Mouse (Mus musculus): ENCODE data around the gene Trappc1. TPM values are rescaled to one million over a fixed set of nuclear protein-coding genes. Genes with fewer than 3 reads are reported as not detected.

Trappc1 gene
- 24.6 TPM for polyA plus RNA-seq (2014; fragmentation: Illumina TruSeq; extraction: RNeasy Lipid Tissue Mini Kit (QIAGEN cat#74804); ENCODE audit: low read depth, low replicate concordance)

DNA sequence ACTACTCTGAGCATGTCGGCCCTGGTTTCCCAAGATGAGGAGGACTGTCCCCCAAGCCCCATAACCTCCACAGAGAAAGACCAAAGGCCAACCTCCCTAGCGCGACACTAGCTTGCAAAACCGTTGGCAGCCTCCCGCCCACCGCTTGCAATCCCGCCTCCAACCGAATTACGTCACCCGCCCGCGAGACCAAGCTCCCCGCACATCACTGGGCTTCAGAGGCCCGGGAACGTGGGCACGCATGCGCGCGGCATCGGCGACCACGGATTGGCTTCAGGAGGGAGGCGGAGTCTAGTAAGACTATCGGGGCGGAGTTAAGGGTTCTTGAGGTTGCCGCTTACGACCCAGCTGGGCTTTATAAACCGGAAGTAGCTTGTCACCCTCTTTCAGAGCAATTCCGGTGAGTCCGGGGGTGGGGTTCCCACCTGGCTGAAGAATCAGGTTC lies at the start of gene Trappc1, which contains the start of gene Cntrob:
TSS of gene Trappc1 (plus strand) at position 314 of the 445 bp plus-strand sequence.
TSS of gene Cntrob (minus strand) at position 109 of the 445 bp plus-strand sequence.

DNA sequence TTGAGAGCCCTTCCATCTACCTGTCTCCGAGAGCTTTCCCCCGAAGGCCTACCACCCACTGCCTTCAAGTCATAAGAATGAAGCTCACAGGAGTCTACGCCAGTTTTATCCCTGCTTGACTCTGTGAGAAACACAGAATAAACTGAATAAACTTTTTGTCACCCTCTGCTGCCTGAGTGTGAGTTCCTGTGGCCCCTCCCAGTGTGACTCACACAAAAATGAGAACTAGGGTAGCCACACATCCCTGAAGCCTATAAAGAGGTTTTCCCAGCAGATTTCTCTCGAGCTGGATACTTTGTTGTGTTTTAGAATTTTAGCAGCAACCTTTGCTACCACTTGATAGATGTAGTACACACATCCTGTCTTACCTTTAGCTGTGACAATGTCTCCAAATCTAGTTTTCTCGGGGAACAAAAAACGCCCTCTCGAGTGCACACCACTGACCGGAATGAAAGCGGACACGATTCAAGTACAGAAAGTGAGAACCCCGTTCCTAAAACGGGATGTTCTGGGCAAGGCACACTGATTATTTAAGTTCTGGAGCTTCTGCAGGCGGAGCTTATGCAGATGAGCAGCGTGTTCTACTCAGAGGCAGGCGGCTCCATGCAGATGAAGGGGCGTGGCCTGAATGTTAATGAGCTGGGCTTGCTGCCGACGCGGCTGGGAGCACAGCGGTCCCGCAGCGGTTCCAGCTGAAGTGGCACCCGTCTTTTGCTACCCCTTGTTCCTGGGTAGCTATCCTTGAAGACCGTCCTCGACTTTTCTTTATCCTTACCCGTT lies 2.0 kb downstream of the Trappc1 start, which contains the start of gene Kcnab3:
TSS of gene Kcnab3 (plus strand) at position 631 of the 780 bp plus-strand sequence.

DNA sequence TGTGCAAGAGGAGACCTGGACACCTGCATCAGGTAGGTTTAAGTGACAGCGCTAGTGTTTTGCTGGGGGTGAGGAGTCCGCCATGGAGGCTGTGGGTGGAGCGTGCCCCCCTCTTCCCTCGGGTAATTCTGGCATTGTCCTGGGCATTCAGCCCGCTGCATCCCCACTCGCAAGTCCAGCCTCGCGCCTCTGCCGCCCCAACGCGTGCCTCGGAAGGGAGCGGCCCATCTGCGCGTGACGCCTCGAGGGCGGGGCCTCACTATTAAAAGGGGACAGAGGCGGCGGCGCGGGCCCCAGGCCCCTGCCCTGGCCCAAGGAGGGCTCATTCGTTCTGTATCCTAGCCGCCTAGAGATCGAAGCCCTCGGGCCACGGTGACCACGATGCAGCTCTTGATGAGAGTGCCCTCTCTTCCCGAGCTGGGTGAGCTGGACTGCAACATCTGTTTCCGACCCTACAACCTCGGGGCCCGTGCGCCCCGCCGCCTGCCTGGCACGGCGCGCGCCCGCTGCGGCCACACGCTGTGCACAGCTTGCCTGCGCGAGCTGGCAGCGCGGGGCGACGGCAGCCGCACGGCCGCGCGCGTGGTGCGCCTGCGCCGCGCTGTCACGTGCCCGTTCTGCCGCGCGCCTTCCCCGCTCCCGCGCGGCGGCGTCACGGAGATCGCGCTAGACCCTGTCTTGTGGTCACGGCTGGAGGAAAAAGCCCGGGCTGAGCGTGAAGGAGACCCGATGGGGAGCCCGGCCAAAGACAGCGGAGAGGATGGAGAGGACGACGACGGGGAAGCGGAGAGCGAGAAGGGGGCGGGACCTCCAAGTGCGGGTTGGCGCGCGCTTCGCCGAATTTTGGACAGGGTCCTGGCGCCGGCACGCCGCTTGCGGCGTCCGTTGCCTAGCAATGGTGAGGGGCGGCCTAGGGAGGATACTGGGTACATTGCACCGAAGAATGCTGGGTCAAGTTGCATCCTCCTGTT lies 16.7 kb downstream of the Trappc1 start, which contains the start of gene Rnf227:
TSS of gene Rnf227 (plus strand) at position 301 of the 971 bp plus-strand sequence.

DNA sequence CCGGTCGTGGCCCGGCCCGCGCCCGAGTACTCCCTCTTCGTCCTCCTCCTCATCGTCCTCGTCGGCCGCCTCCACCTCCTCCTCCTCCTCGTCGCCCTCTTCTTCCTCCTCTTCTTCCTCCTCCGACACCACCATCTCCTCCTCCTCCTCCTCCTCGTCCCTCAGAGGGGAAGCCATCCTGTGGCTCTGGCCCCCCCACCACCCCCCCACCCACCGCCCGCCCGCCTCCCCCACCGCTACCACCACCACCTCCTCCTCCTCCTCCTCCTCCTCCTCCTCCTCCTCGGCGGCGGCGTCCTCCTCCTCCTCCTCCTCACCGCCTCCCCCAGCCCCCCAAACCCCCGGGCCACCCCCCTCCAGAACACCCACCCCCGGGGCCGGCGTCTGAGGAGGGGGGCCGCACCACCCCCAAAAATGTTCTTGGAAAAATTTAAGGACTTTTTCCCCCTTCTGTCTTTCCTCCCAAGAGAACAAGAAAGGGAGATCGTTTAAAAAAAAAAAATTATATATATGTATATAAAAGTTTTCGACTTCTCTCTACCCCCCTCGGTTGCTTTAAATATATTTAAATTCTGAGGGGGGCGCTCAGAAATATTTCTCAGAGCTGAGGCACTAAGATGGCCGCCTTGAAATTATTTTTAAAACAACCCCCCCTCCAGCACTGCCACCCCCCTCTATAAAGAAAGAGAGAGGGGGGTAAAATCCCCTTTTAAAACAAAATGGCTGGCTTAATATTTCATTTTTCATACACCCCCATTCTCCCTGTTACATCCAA lies 45.6 kb downstream of the Trappc1 start, which contains the start of gene Chd3:
TSS of gene Chd3 (minus strand) at position 192 of the 775 bp plus-strand sequence.

Other genes with a start within 250 kb of the Trappc1 start
- 28.8 TPM for gene Vamp2, start 235.5 kb upstream of the Trappc1 start, polyA plus RNA-seq (2014; fragmentation: Illumina TruSeq; extraction: RNeasy Lipid Tissue Mini Kit (QIAGEN cat#74804); ENCODE audit: low read depth, low replicate concordance)
- 2.2 TPM for gene Per1, start 228.8 kb upstream of the Trappc1 start, polyA plus RNA-seq (2014; fragmentation: Illumina TruSeq; extraction: RNeasy Lipid Tissue Mini Kit (QIAGEN cat#74804); ENCODE audit: low read depth, low replicate concordance)
- not detected for gene Hes7, start 203.6 kb upstream of the Trappc1 start, polyA plus RNA-seq (2014; fragmentation: Illumina TruSeq; extraction: RNeasy Lipid Tissue Mini Kit (QIAGEN cat#74804); ENCODE audit: low read depth, low replicate concordance)
- gene 9130213A22Rik, start 201.4 kb upstream of the Trappc1 start, polyA plus RNA-seq (2014; fragmentation: Illumina TruSeq; extraction: RNeasy Lipid Tissue Mini Kit (QIAGEN cat#74804); ENCODE audit: low read depth, low replicate concordance) = not detected
- gene Aloxe3, start 198.1 kb upstream of the Trappc1 start, polyA plus RNA-seq (2014; fragmentation: Illumina TruSeq; extraction: RNeasy Lipid Tissue Mini Kit (QIAGEN cat#74804); ENCODE audit: low read depth, low replicate concordance) = 0.77 TPM
- gene Alox12b, start 167.0 kb upstream of the Trappc1 start, polyA plus RNA-seq (2014; fragmentation: Illumina TruSeq; extraction: RNeasy Lipid Tissue Mini Kit (QIAGEN cat#74804); ENCODE audit: low read depth, low replicate concordance) = not detected
- not detected for gene Alox8, start 126.1 kb upstream of the Trappc1 start, polyA plus RNA-seq (2014; fragmentation: Illumina TruSeq; extraction: RNeasy Lipid Tissue Mini Kit (QIAGEN cat#74804); ENCODE audit: low read depth, low replicate concordance)
- 0.06 TPM for gene Gucy2e, start 86.9 kb upstream of the Trappc1 start, polyA plus RNA-seq (2014; fragmentation: Illumina TruSeq; extraction: RNeasy Lipid Tissue Mini Kit (QIAGEN cat#74804); ENCODE audit: low read depth, low replicate concordance)
- 13.3 TPM for gene Cntrob, start 205 bp upstream of the Trappc1 start, polyA plus RNA-seq (2014; fragmentation: Illumina TruSeq; extraction: RNeasy Lipid Tissue Mini Kit (QIAGEN cat#74804); ENCODE audit: low read depth, low replicate concordance)
- gene Kcnab3, start 2.3 kb downstream of the Trappc1 start, polyA plus RNA-seq (2014; fragmentation: Illumina TruSeq; extraction: RNeasy Lipid Tissue Mini Kit (QIAGEN cat#74804); ENCODE audit: low read depth, low replicate concordance) = 4.8 TPM
- 20.7 TPM for gene Rnf227, start 16.5 kb downstream of the Trappc1 start, polyA plus RNA-seq (2014; fragmentation: Illumina TruSeq; extraction: RNeasy Lipid Tissue Mini Kit (QIAGEN cat#74804); ENCODE audit: low read depth, low replicate concordance)
- 8.0 TPM for gene Chd3, start 45.4 kb downstream of the Trappc1 start, polyA plus RNA-seq (2014; fragmentation: Illumina TruSeq; extraction: RNeasy Lipid Tissue Mini Kit (QIAGEN cat#74804); ENCODE audit: low read depth, low replicate concordance)
- gene Naa38, start 71.5 kb downstream of the Trappc1 start, polyA plus RNA-seq (2014; fragmentation: Illumina TruSeq; extraction: RNeasy Lipid Tissue Mini Kit (QIAGEN cat#74804); ENCODE audit: low read depth, low replicate concordance) = 48.5 TPM
- 33.5 TPM for gene Cyb5d1, start 71.7 kb downstream of the Trappc1 start, polyA plus RNA-seq (2014; fragmentation: Illumina TruSeq; extraction: RNeasy Lipid Tissue Mini Kit (QIAGEN cat#74804); ENCODE audit: low read depth, low replicate concordance)
- 0.13 TPM for gene Tmem88, start 74.3 kb downstream of the Trappc1 start, polyA plus RNA-seq (2014; fragmentation: Illumina TruSeq; extraction: RNeasy Lipid Tissue Mini Kit (QIAGEN cat#74804); ENCODE audit: low read depth, low replicate concordance)
- 0.98 TPM for gene Kdm6b, start 89.7 kb downstream of the Trappc1 start, polyA plus RNA-seq (2014; fragmentation: Illumina TruSeq; extraction: RNeasy Lipid Tissue Mini Kit (QIAGEN cat#74804); ENCODE audit: low read depth, low replicate concordance)
- 10.4 TPM for gene Dnah2, start 225.1 kb downstream of the Trappc1 start, polyA plus RNA-seq (2014; fragmentation: Illumina TruSeq; extraction: RNeasy Lipid Tissue Mini Kit (QIAGEN cat#74804); ENCODE audit: low read depth, low replicate concordance)
- gene Efnb3, start 236.2 kb downstream of the Trappc1 start, polyA plus RNA-seq (2014; fragmentation: Illumina TruSeq; extraction: RNeasy Lipid Tissue Mini Kit (QIAGEN cat#74804); ENCODE audit: low read depth, low replicate concordance) = 0.48 TPM